In genomic region chr10:84665713-84666260, GRCm38 (mm10) we compare ENCODE assay signal across 15 mouse cellular contexts. TPM values are rescaled to one million over a fixed set of nuclear protein-coding genes. Genes with fewer than 3 reads are reported as not detected.
DNase-seq lines count a peak whose midpoint lies in the region; ATAC-seq and TF ChIP-seq lines count a peak whose summit lies in the region.
"Had no signal": no experiment of that assay in that cellular context is flagged by ENCODE, and none has a peak within 500 bp of the region (broad histone marks: within the 10 kb centered on the region; RNA-seq: fewer than 3 reads in every experiment).

No protein-coding gene starts in this region.

- DNase-seq in embryo, embryonic 10 days (ENCODE audit: low spot score): peak; percentile 27
- DNase-seq in embryo, embryonic 10.5 days (ENCODE audit: low spot score): no peak
- DNase-seq in lung, postnatal 0 days (ENCODE audit: low spot score): no peak
- no peak for DNase-seq in lung, postnatal 10 days
- no peak for DNase-seq in cerebellum, postnatal 25 days
- no peak for DNase-seq in layer of hippocampus, postnatal 10 days (ENCODE audit: low spot score in 2 of 2)
- DNase-seq: cerebellum, adult 11-12 months; lung, postnatal 36 days; spleen, adult 18-20 months had no signal

- H3K27ac ChIP-seq in lung, postnatal 0 days (ENCODE audit: low read length): no peak overlapping the region
- H3K27ac ChIP-seq in kidney, embryonic 15.5 days: no peak overlapping the region
- H3K27ac ChIP-seq: heart, embryonic 15.5 days; hindbrain, embryonic 14.5 days; limb, embryonic 12.5 days; midbrain, embryonic 12.5 days; stomach, embryonic 15.5 days had no signal

- TF ChIP-seq EP300 in lung, postnatal 0 days (IDR thresholded peaks at IDR 0.05): no peak

- peak; percentile 13; the same call in 1 of the 2 replicates for TF ChIP-seq CTCF in lung, postnatal 0 days (IDR thresholded peaks at IDR 0.05)

- ATAC-seq in lung, postnatal 0 days: no peak
- 0 out of 2 replicates have a peak, but pooled peaks have one; percentile 49 for ATAC-seq in kidney, embryonic 15.5 days (replicated peaks; ENCODE audit: low FRiP score)

- H3K9me3 ChIP-seq in lung, postnatal 0 days (ENCODE audit: low read length): no peaks in the 10 kb centered on the region
- no peaks in the 10 kb centered on the region for H3K9me3 ChIP-seq in kidney, embryonic 15.5 days (replicated peaks)
- H3K9me3 ChIP-seq: heart, embryonic 15.5 days; limb, embryonic 12.5 days; midbrain, embryonic 12.5 days; stomach, embryonic 15.5 days had no signal

- WGBS in lung, postnatal 0 days: 47% methylated on average over 3 of the region's 3 CpGs
- WGBS in kidney, embryonic 15.5 days: 34% methylated on average over 3 of the region's 3 CpGs

- H3K4me2 ChIP-seq in lung, postnatal 0 days (replicated peaks; ENCODE audit: low read depth, low read length): no peak overlapping the region
- H3K4me2 ChIP-seq in kidney, embryonic 15.5 days: no peak overlapping the region
- H3K4me2 ChIP-seq: heart, embryonic 15.5 days; hindbrain, embryonic 14.5 days; limb, embryonic 12.5 days; midbrain, embryonic 12.5 days; stomach, embryonic 15.5 days had no signal

- no peak overlapping the region for H3K4me3 ChIP-seq in lung, postnatal 0 days (ENCODE audit: low read depth, low read length)
- H3K4me3 ChIP-seq in kidney, embryonic 15.5 days (replicated peaks): no peak overlapping the region
- H3K4me3 ChIP-seq: heart, embryonic 15.5 days; limb, embryonic 12.5 days; midbrain, embryonic 12.5 days; stomach, embryonic 15.5 days had no signal

- no peak overlapping the region for H3K9ac ChIP-seq in lung, postnatal 0 days (replicated peaks; ENCODE audit: low read depth)
- H3K9ac ChIP-seq in kidney, embryonic 15.5 days: no peak overlapping the region
- H3K9ac ChIP-seq: heart, embryonic 15.5 days; hindbrain, embryonic 14.5 days; limb, embryonic 12.5 days; midbrain, embryonic 12.5 days; stomach, embryonic 15.5 days had no signal

- peaks cover 5% of the 10 kb centered on the region; the same call in 1 of the 2 replicates for H3K36me3 ChIP-seq in lung, postnatal 0 days (ENCODE audit: insufficient read depth, low read length)
- peaks cover 39% of the 10 kb centered on the region for H3K36me3 ChIP-seq in kidney, embryonic 15.5 days
- H3K36me3 ChIP-seq: stomach, embryonic 15.5 days had no signal

- H3K27me3 ChIP-seq in lung, postnatal 0 days (replicated peaks; ENCODE audit: insufficient read depth, low read length): no peaks in the 10 kb centered on the region
- H3K27me3 ChIP-seq in kidney, embryonic 15.5 days: no peaks in the 10 kb centered on the region
- H3K27me3 ChIP-seq: heart, embryonic 15.5 days; limb, embryonic 12.5 days; midbrain, embryonic 12.5 days; stomach, embryonic 15.5 days had no signal

- no peaks in the 10 kb centered on the region for H3K4me1 ChIP-seq in lung, postnatal 0 days (ENCODE audit: insufficient read depth, low read depth, low read length)
- H3K4me1 ChIP-seq in kidney, embryonic 15.5 days: no peaks in the 10 kb centered on the region
- H3K4me1 ChIP-seq: heart, embryonic 15.5 days; limb, embryonic 12.5 days; stomach, embryonic 15.5 days had no signal

RNA-seq across cellular contexts. Expression of gene Polr3b, which starts 43.7 kb away (rescaled TPM):
- 6.2 and 7.8 TPM in 2 replicates for polyA plus RNA-seq in lung, postnatal 0 days (2015; fragmentation: Nextera tagmentation; extraction: Ambion mirVana)
- polyA plus RNA-seq in kidney, embryonic 15.5 days (2015; fragmentation: Nextera tagmentation; extraction: Ambion mirVana): 18.0 and 18.5 TPM in 2 replicates
- total RNA-seq in layer of hippocampus, postnatal 10 days (2021): 10 to 100 TPM; 15.5 to 15.9 TPM
